Mouse (Mus musculus): ENCODE results near the gene Hoxa11. TPM values are rescaled to one million over a fixed set of nuclear protein-coding genes. Genes with fewer than 3 reads are reported as not detected.
A peak's percentile ranks its signal among the peaks of the same experiment; 100 is the strongest.

Gene Hoxa11
- polyA plus RNA-seq, 2 experiments, result 31.1 to 32.6 TPM

GRCm38 (mm10) chr6:52238976-52239375 is 6.6 kb downstream of the Hoxa11 start:
- no peaks in the 10 kb centered on the region for H3K9me3 ChIP-seq (ENCODE audit: control insufficient read depth, low read length)
- DNase-seq (ENCODE audit: low spot score), result no peak
- H3K27me3 ChIP-seq (ENCODE audit: control insufficient read depth, insufficient read depth, low read length), result no peaks in the 10 kb centered on the region
- H3K27ac ChIP-seq (replicated peaks; ENCODE audit: low read depth, low read length), result peak overlapping the region; percentile 99
- peak overlapping the region; percentile 96 for H3K4me2 ChIP-seq (replicated peaks; ENCODE audit: low read depth, low read length, severe bottlenecking)
- no peak for ATAC-seq (ENCODE audit: low FRiP score, low read depth)
- H3K9ac ChIP-seq (ENCODE audit: low read depth, low read length, severe bottlenecking), result peak overlapping the region; percentile 100
- no peak for TF ChIP-seq POLR2A (IDR thresholded peaks at IDR 0.05; ENCODE audit: borderline replicate concordance, extremely low read depth, insufficient read depth, insufficient read length)
- WGBS, result 4% methylated on average over 7 of the region's 7 CpGs
- H3K4me3 ChIP-seq (replicated peaks; ENCODE audit: low read length), result peak overlapping the region; percentile 90
- peaks cover 9% of the 10 kb centered on the region for H3K36me3 ChIP-seq (ENCODE audit: control insufficient read depth, insufficient read depth, low read length)
- H3K4me1 ChIP-seq (ENCODE audit: control insufficient read depth, insufficient read depth, low read length), result peaks cover 39% of the 10 kb centered on the region

- no peak for DNase-seq (ENCODE audit: low spot score)
- peak overlapping the region; percentile 100 for H3K9ac ChIP-seq (ENCODE audit: low read depth, low read length, severe bottlenecking)
- no peak for ATAC-seq (ENCODE audit: low FRiP score, low read depth)
- H3K27me3 ChIP-seq (ENCODE audit: control insufficient read depth, insufficient read depth, low read length), result no peaks in the 10 kb centered on the region
- peak overlapping the region; percentile 96 for H3K4me2 ChIP-seq (replicated peaks; ENCODE audit: low read depth, low read length, severe bottlenecking)
- H3K27ac ChIP-seq (replicated peaks; ENCODE audit: low read depth, low read length), result peak overlapping the region; percentile 99
- H3K36me3 ChIP-seq (ENCODE audit: control insufficient read depth, insufficient read depth, low read length), result peaks cover 17% of the 10 kb centered on the region
- 7% methylated on average over 7 of the region's 7 CpGs for WGBS
- peaks cover 31% of the 10 kb centered on the region for H3K4me1 ChIP-seq (ENCODE audit: control insufficient read depth, insufficient read depth, low read length)
- no peaks in the 10 kb centered on the region for H3K9me3 ChIP-seq (ENCODE audit: control insufficient read depth, low read length)
- peak overlapping the region; percentile 90 for H3K4me3 ChIP-seq (replicated peaks; ENCODE audit: low read length)
- TF ChIP-seq POLR2A (IDR thresholded peaks at IDR 0.05; ENCODE audit: borderline replicate concordance, extremely low read depth, insufficient read depth, insufficient read length), result no peak
These were observed 7.5 kb downstream of the Hoxa11 start for GRCm38 (mm10) chr6:52238155-52238545.

- TF ChIP-seq POLR2A (IDR thresholded peaks at IDR 0.05; ENCODE audit: borderline replicate concordance, extremely low read depth, insufficient read depth, insufficient read length), result no peak
- peak overlapping the region; percentile 99 for H3K27ac ChIP-seq (replicated peaks; ENCODE audit: low read depth, low read length)
- 8% methylated on average over 10 of the region's 10 CpGs for WGBS
- H3K9ac ChIP-seq (ENCODE audit: low read depth, low read length, severe bottlenecking), result peak overlapping the region; percentile 100
- ATAC-seq (ENCODE audit: low FRiP score, low read depth), result no peak
- peaks cover 20% of the 10 kb centered on the region for H3K36me3 ChIP-seq (ENCODE audit: control insufficient read depth, insufficient read depth, low read length)
- no peak for DNase-seq (ENCODE audit: low spot score)
- H3K9me3 ChIP-seq (ENCODE audit: control insufficient read depth, low read length), result no peaks in the 10 kb centered on the region
- peak overlapping the region; percentile 90 for H3K4me3 ChIP-seq (replicated peaks; ENCODE audit: low read length)
- peaks cover 25% of the 10 kb centered on the region for H3K4me1 ChIP-seq (ENCODE audit: control insufficient read depth, insufficient read depth, low read length)
- peak overlapping the region; percentile 96 for H3K4me2 ChIP-seq (replicated peaks; ENCODE audit: low read depth, low read length, severe bottlenecking)
- H3K27me3 ChIP-seq (ENCODE audit: control insufficient read depth, insufficient read depth, low read length), result no peaks in the 10 kb centered on the region
These were observed 8.1 kb downstream of the Hoxa11 start for GRCm38 (mm10) chr6:52237346-52238154.

GRCm38 (mm10) chr6:52236806-52237205 is 8.8 kb downstream of the Hoxa11 start:
- Histone ChIP-seq H3K9ac (ENCODE audit: low read depth, low read length, severe bottlenecking) (peak overlapping the region; percentile 100), H3K4me3 (replicated peaks; ENCODE audit: low read length) (peak overlapping the region; percentile 90), H3K36me3 (ENCODE audit: control insufficient read depth, insufficient read depth, low read length) (peaks cover 28% of the 10 kb centered on the region), H3K9me3 (ENCODE audit: control insufficient read depth, low read length) (no peaks in the 10 kb centered on the region), H3K27me3 (ENCODE audit: control insufficient read depth, insufficient read depth, low read length) (no peaks in the 10 kb centered on the region), H3K4me1 (ENCODE audit: control insufficient read depth, insufficient read depth, low read length) (peaks cover 23% of the 10 kb centered on the region), H3K4me2 (replicated peaks; ENCODE audit: low read depth, low read length, severe bottlenecking) (peak overlapping the region; percentile 96), H3K27ac (replicated peaks; ENCODE audit: low read depth, low read length) (peak overlapping the region; percentile 99)
- WGBS, result 16% methylated on average over 3 of the region's 3 CpGs
- DNase-seq (ENCODE audit: low spot score) (no peak), ATAC-seq (ENCODE audit: low FRiP score, low read depth) (no peak)
- no peak for TF ChIP-seq POLR2A (IDR thresholded peaks at IDR 0.05; ENCODE audit: borderline replicate concordance, extremely low read depth, insufficient read depth, insufficient read length)

- peaks cover 35% of the 10 kb centered on the region for H3K36me3 ChIP-seq (ENCODE audit: control insufficient read depth, insufficient read depth, low read length)
- peak overlapping the region; percentile 100 for H3K9ac ChIP-seq (ENCODE audit: low read depth, low read length, severe bottlenecking)
- H3K27me3 ChIP-seq (ENCODE audit: control insufficient read depth, insufficient read depth, low read length), result no peaks in the 10 kb centered on the region
- peak overlapping the region; percentile 96 for H3K4me2 ChIP-seq (replicated peaks; ENCODE audit: low read depth, low read length, severe bottlenecking)
- TF ChIP-seq POLR2A (IDR thresholded peaks at IDR 0.05; ENCODE audit: borderline replicate concordance, extremely low read depth, insufficient read depth, insufficient read length), result no peak
- H3K9me3 ChIP-seq (ENCODE audit: control insufficient read depth, low read length), result no peaks in the 10 kb centered on the region
- peak overlapping the region; percentile 90 for H3K4me3 ChIP-seq (replicated peaks; ENCODE audit: low read length)
- peaks cover 20% of the 10 kb centered on the region for H3K4me1 ChIP-seq (ENCODE audit: control insufficient read depth, insufficient read depth, low read length)
- peak overlapping the region; percentile 99 for H3K27ac ChIP-seq (replicated peaks; ENCODE audit: low read depth, low read length)
- DNase-seq (ENCODE audit: low spot score) (no peak), ATAC-seq (ENCODE audit: low FRiP score, low read depth) (no peak)
- WGBS, result 21% methylated on average over 6 of the region's 6 CpGs
These were observed 9.7 kb downstream of the Hoxa11 start for GRCm38 (mm10) chr6:52235866-52236265.

Measured in limb, embryonic 14.5 days (tissue).